Mouse (Mus musculus): Measurements from ENCODE around the gene Klb.
A peak's percentile ranks its signal among the peaks of the same experiment; 100 is the strongest.

Gene Klb

GRCm38 (mm10) chr5:65371551-65371950 lies 23.4 kb downstream of the Klb start:
- no peak for DNase-seq (ENCODE audit: low read depth, low spot score)

- DNase-seq (ENCODE audit: low read depth, low spot score) = no peak
Measured at GRCm38 (mm10) chr5:65374746-65375145, 26.6 kb downstream of the Klb start.

- DNase-seq (ENCODE audit: low read depth, low spot score) = no peak
Measured at GRCm38 (mm10) chr5:65385704-65386103, 37.6 kb downstream of the Klb start.

- DNase-seq (ENCODE audit: low read depth, low spot score) = no peak
Measured at GRCm38 (mm10) chr5:65387008-65387867, 39.1 kb downstream of the Klb start.

GRCm38 (mm10) chr5:65390648-65391644 lies 42.8 kb downstream of the Klb start, which contains the start of the genes Rpl9 and Lias:
Gene Rpl9, minus strand, starts transcription at chr5:65391444.
Gene Lias, plus strand, starts transcription at chr5:65391497.
- DNase-seq (ENCODE audit: low read depth, low spot score) = peak; percentile 96

GRCm38 (mm10) chr5:65391753-65392152 lies 43.6 kb downstream of the Klb start:
- DNase-seq (ENCODE audit: low read depth, low spot score) = no peak

GRCm38 (mm10) chr5:65394425-65394824 lies 46.3 kb downstream of the Klb start:
- no peak for DNase-seq (ENCODE audit: low read depth, low spot score)

GRCm38 (mm10) chr5:65401251-65401994 lies 53.3 kb downstream of the Klb start:
- DNase-seq (ENCODE audit: low read depth, low spot score) = peak; percentile 60

- DNase-seq (ENCODE audit: low read depth, low spot score) = no peak
Measured at GRCm38 (mm10) chr5:65407989-65408388, 59.9 kb downstream of the Klb start.

GRCm38 (mm10) chr5:65415653-65416458 lies 67.7 kb downstream of the Klb start:
- no peak for DNase-seq (ENCODE audit: low read depth, low spot score)

- no peak for DNase-seq (ENCODE audit: low read depth, low spot score)
Measured at GRCm38 (mm10) chr5:65419136-65419535, 71.0 kb downstream of the Klb start.

GRCm38 (mm10) chr5:65420822-65421221 lies 72.7 kb downstream of the Klb start:
- DNase-seq (ENCODE audit: low read depth, low spot score) = no peak

GRCm38 (mm10) chr5:65422803-65423202 lies 74.7 kb downstream of the Klb start:
- DNase-seq (ENCODE audit: low read depth, low spot score) = no peak

GRCm38 (mm10) chr5:65424215-65424614 lies 76.1 kb downstream of the Klb start:
- no peak for DNase-seq (ENCODE audit: low read depth, low spot score)

- no peak for DNase-seq (ENCODE audit: low read depth, low spot score)
Measured at GRCm38 (mm10) chr5:65425251-65425650, 77.1 kb downstream of the Klb start.

- DNase-seq (ENCODE audit: low read depth, low spot score) = no peak
Measured at GRCm38 (mm10) chr5:65428321-65428720, 80.2 kb downstream of the Klb start.

GRCm38 (mm10) chr5:65429441-65429840 lies 81.3 kb downstream of the Klb start:
- no peak for DNase-seq (ENCODE audit: low read depth, low spot score)

All from retina, adult 2 months (tissue).